Mouse (Mus musculus): ENCODE data around the gene Plekhg2.

The Plekhg2 gene

GRCm38 (mm10) chr7:28326457-28326856 is 45.9 kb downstream of the Plekhg2 start:
- DNase-seq, result no peak

GRCm38 (mm10) chr7:28325293-28325692 is 47.1 kb downstream of the Plekhg2 start:
- DNase-seq, result no peak

GRCm38 (mm10) chr7:28321974-28322720 is 50.3 kb downstream of the Plekhg2 start:
- no peak for DNase-seq

GRCm38 (mm10) chr7:28318714-28319113 is 53.7 kb downstream of the Plekhg2 start:
- DNase-seq, result no peak

- DNase-seq, result no peak
Observed at GRCm38 (mm10) chr7:28318036-28318435, 54.4 kb downstream of the Plekhg2 start.

GRCm38 (mm10) chr7:28311926-28312543 is 60.4 kb downstream of the Plekhg2 start, which contains the start of gene Timm50:
Gene Timm50 (minus strand): TSS chr7:28312072.
- peak; percentile 97 for DNase-seq

- DNase-seq, result peak; percentile 22
Observed at GRCm38 (mm10) chr7:28311151-28311925, 61.1 kb downstream of the Plekhg2 start.

- no peak for DNase-seq
Observed at GRCm38 (mm10) chr7:28309737-28310136, 62.7 kb downstream of the Plekhg2 start.

Data from cerebellum, adult 9-10 months (tissue).